Mouse (Mus musculus) large intestine, adult 2 months (tissue): ENCODE data around the gene Tef. TPM values are rescaled to one million over a fixed set of nuclear protein-coding genes. Genes with fewer than 3 reads are reported as not detected.

ENCODE experiments used
- DNase-seq: peaks from one replicate; pipeline ENCODE4 v3.0.0-alpha.2; 2012; ENCODE audit warnings: low read depth, low spot score
- WGBS: fragments of 180-500 bp; shearing (Covaris S2); methylation state at CpG from one replicate; pipeline ENCODE4 v1.1.7; 2018; 5-methylcytosine and 5-hydroxymethylcytosine counted together
- polyA plus RNA-seq: library from polyadenylated mRNA; depleted of rRNA; stranded (reverse); fragments of >200 nt; gene quantifications from 2 replicates; pipeline ENCODE4 v1.2.3, GENCODE M21; 2012; rRNA removed

Tef gene
- polyA plus RNA-seq = 5.9 and 11.3 TPM in 2 replicates

DNA sequence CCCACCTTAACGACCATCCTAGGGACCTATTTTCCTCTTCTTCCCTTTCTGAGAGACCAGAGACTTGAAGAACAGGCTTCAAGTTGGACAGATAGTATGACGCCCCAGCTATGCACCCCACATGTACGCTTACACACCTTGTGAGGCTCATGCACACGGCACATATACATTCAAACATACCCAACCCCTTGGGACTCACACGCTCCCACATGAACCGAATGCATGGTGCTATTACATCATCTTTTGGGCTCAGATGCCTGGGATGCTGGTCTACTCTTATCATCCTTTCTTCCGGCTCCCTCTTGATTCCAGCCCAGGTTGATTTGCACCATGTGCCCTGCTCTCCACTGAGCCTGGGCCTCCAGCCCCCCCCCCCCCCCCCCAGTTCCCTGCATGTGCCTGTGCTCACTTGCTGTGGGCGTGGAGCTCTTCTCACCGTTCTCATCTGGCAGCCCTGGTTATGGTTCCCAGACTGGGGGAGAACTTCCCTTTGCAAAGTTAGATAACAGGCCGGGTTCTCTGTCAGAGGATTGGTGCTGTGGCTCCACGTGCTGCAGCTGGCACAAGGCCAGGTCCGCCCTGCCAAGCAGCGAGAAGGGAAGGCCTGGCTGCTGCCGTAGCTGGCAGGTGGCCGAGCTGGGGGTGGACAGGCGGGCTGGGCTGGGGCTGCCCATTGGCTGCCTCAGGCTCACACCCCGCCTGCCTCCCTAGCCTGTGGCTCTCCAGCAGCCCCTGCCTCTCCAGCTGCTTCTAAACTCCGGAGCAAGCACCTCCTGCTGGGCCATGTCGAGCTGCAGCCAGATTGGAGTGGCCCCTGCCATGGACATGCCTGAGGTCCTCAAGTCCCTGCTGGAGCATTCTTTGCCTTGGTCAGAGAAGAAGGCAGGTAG is at the start of gene Tef:
Gene Tef (plus strand): TSS at position 421 of the 890 bp plus-strand sequence.
- 13% methylated on average over 19 of the region's 19 CpGs for WGBS
- peak; percentile 87 for DNase-seq

DNA sequence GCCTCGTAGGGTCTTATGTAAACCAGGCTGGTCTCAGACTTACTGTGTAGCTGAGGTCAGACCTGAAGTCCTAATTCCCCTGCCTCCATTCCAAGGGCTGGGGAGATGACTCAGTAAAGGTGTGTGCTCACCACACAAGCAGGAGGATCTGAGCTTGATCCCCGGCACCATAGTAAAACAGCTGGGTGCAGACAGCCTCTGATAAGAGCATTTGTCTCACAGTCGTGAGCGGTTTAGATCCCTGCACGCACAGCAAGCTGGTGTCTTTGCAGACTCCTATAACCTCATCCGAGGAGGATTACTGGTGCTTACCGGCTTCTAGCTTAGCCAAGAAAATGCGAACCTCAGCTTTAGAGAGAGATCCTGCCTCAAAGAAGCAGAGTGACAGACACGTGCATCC is 48.6 kb upstream of the Tef start:
- DNase-seq = no peak
- 93% methylated on average over 9 of the region's 9 CpGs for WGBS

DNA sequence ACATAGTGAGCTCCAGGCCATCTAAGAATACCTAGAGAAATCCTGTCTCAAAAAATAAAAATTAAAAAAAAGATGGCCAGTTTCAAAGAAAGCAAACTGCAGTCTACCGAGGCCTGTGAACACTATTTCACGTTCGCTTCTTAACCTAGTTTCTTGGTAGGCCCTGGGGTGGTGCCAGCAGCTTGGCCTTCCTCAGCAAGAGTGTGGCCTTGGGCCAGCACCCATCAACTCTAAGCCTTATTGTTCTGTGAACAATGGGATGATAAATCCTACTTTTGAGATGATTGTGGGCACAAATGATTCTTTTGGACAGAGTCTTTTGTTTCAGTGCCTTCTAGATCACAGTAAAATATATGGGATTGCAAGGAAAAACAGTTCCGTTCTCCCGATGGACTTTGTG is 43.5 kb upstream of the Tef start:
- no peak for DNase-seq
- WGBS = 79% methylated on average over 5 of the region's 5 CpGs

- 67% methylated on average over 3 of the region's 3 CpGs for WGBS
- DNase-seq = no peak
Measured at GRCm38 (mm10) chr15:81759542-81759941, 42.7 kb upstream of the Tef start.

DNA sequence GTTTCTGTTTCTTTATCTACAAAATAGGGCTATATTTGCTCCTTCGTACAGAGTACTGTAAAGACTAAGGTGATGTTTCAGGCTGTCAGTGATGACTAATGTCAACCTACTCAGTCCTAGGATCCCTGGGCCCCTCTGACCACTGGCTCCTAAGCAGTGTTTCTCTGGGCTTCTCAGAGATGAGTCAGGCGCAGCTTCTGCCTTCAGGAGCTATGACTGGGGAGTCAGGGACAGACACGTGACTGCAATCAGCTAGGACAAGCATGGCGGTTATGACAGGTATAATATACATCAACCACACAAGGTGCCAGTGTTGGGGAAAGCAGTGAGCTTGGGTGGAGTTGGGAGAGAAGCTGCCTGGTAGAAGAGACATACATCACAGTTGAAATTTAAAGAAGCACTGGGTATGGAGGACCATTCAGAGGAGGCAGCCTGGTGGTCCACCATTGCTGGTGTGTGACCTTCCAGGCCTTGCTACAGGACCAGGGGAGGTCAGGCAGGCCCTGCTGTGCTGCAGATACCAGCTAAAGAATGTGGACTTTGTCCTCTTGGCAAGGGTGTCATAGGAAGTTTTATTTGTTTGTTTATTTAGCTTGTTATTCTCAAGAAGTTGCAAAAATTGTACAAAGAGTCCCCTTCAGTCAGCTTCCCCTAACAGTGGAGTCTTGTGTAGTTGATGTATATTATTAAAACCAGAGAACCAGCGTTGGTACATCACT is 41.7 kb upstream of the Tef start:
- 69% methylated on average over 5 of the region's 5 CpGs for WGBS
- no peak for DNase-seq

- 89% methylated on average over 7 of the region's 7 CpGs for WGBS
- DNase-seq = no peak
Measured at GRCm38 (mm10) chr15:81761381-81761780, 40.8 kb upstream of the Tef start.

DNA sequence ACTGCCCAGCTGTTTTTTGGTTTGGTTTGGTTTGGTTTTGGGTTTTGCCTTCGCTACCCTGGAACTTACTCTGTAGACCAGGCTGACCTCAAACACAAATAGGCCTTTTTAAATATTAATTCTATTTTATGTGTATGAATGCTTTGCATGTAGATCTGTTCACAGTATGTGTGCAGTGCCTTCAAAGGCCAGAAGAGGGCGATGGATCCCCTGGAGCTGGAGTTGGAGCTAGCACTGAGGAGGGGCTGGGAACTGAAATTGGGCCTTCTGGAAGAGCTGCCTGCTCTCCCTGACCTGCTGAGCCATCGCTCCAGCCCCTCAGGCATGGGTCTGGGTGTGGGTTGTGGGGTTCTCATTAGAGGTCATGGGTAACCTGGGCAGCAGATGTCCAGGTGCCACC is 40.3 kb upstream of the Tef start:
- DNase-seq = no peak
- WGBS = 94% methylated on average over 3 of the region's 3 CpGs

DNA sequence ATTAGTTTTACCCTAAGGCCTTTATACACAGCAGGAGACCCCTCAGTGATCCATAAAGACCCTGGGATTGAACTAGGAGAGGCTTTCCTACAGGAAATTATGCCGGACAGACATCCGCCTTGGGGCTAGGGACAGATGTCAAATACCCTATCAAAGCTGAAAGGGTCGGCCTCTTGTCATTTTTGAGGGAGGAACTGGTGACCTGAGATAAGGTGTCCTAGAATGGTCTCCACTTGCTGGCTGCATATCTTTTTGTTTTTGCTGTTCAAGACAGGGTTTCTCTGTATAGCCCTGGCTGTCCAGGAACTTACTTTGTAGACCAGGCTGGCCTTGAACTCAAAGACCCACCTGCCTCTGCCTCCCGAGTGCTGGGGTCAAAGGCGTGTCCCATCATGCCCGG is 37.6 kb upstream of the Tef start:
- no peak for DNase-seq

GRCm38 (mm10) chr15:81765651-81766050 is 36.6 kb upstream of the Tef start:
- no peak for DNase-seq
- 44% methylated on average over 9 of the region's 9 CpGs for WGBS

More for the DNA sequence above, 37.6 kb upstream of the Tef start:
- 92% methylated on average over 6 of the region's 6 CpGs for WGBS

DNA sequence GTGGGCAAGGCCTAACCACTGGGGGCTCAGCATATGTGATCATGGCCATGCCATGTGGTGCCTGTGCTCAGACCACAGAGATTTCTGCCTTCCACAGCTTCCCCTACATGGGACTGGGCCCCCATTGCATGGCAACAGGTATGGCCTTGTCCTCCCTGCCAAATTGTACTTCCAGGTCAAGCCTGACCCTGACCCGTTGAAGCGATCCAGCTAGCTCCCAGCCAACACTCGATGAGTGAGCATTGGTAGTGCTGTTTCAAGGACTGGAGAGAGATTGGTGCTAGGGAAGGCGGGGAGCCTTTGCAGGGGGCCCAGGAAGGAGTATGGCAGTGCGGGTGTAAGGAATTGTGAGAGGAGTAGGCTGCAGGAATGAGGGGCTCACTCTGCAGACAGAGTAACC is 35.8 kb upstream of the Tef start:
- no peak for DNase-seq
- WGBS = 87% methylated on average over 5 of the region's 5 CpGs

GRCm38 (mm10) chr15:81769037-81769436 is 33.2 kb upstream of the Tef start:
- 71% methylated on average over 13 of the region's 13 CpGs for WGBS
- DNase-seq = no peak

DNA sequence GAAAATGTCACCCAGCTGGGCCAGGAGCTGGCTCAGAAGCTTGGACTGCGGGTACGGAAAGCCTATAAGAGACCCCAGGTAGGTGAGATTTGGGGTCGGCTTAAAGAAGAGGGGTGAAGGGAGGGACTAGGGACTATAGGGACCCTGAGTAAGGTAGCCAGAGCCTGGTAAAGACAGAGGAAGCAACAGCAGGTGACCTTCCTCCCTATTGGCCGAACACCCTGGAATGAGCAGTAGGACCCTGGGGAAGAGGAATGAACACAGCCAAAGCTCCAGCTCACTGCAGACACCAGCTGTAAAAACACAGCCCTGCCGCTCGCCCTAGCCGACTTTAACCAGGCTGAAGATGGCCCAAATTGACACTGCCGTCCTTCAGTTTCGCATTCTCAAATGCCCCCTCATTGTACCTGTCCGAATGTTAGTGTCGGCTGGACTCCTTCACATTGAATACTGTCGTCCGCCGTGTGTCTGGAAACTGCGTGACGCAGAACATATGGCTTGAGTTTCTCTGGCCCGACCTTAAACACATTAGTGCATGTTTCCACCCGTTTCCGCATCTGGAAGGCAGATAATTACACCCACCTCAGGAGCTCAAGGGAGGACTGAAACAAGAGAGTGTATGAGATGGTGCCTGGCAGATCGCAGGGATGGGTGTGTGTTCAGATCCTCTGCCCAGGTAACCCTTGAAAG is 29.6 kb upstream of the Tef start:
- no peak for DNase-seq
- WGBS = 82% methylated on average over 20 of the region's 20 CpGs

- DNase-seq = no peak
- WGBS = 87% methylated on average over 15 of the region's 15 CpGs
Measured at GRCm38 (mm10) chr15:81774505-81775171, 27.6 kb upstream of the Tef start.

DNA sequence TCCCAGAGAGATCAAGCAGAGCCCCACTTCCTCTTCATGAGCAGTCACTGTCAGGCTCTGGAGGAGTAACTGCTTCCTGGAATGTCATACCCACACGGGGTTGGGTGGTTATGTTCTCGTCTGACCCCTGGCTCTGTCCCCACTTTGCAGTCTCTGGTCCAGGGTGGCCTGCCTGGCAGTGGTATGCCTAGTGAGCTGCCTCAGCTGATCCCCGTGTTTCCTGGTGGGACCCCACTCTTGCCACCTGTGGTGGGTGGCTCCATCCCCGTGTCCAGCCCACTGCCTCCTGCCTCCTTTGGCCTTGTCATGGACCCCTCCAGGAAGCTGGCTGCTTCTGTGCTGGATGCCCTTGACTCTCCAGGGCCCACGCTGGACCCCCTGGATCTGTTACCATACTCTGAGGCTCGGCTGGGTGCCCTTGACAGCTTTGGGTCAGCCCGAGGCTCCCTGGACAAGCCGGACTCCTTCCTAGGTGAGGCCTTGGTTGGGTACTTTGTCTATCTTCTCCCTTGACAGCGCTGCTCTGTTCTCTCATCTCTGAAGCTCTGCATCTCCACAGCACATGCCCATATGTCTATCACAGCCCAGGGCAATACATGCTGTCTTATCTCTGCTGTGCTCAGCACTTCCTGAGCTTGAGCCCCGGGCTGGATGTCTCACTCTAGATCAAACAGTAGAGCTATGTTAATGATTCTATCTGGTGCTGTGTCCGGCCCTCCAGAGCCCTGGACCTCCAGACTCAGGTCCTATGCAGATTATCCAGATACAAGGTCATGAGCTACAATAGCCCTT is 25.4 kb upstream of the Tef start:
- no peak for DNase-seq
- 84% methylated on average over 11 of the region's 11 CpGs for WGBS

DNA sequence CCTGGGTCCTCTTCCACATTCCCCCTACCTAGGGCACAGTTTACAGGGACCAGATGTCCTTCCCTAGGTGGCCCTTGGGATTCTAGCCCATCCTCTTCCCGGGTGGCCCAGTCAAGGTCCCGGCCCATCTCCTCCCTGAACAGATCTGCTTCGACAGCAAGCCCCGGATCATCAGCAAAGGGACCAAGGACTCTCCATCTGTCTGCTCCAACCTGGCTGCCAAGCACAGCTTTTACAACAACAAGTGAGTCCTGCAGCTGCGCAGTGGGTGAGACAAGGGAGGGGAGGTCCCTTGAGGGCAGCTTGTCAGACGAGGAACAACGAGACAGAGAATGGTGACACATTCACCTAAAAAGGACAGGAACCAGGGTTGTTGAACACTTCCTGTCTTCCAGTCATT is 20.4 kb upstream of the Tef start:
- WGBS = 85% methylated on average over 7 of the region's 7 CpGs
- DNase-seq = no peak

- DNase-seq = no peak
- 27% methylated on average over 5 of the region's 5 CpGs for WGBS
Measured at GRCm38 (mm10) chr15:81784762-81785161, 17.5 kb upstream of the Tef start.

GRCm38 (mm10) chr15:81785701-81786100 is 16.5 kb upstream of the Tef start:
- 96% methylated on average over 8 of the region's 8 CpGs for WGBS

GRCm38 (mm10) chr15:81787525-81787924 is 14.7 kb upstream of the Tef start:
- 95% methylated on average over 13 of the region's 13 CpGs for WGBS

More at GRCm38 (mm10) chr15:81785701-81786100, 16.5 kb upstream of the Tef start:
- DNase-seq = no peak

GRCm38 (mm10) chr15:81792444-81792843 is 9.8 kb upstream of the Tef start:
- no peak for DNase-seq
- WGBS = 93% methylated on average over 9 of the region's 9 CpGs

More at GRCm38 (mm10) chr15:81787525-81787924, 14.7 kb upstream of the Tef start:
- no peak for DNase-seq
